In genomic region chr14:55854406-55855100, GRCm38 (mm10) we compare ENCODE assay signal across 9 mouse cellular contexts. TPM values are rescaled to one million over a fixed set of nuclear protein-coding genes. Genes with fewer than 3 reads are reported as not detected.
DNase-seq lines count a peak whose midpoint lies in the region; ATAC-seq lines count a peak whose summit lies in the region.
"Had no signal": no experiment of that assay in that cellular context is flagged by ENCODE, and none has a peak within 500 bp of the region (broad histone marks: within the 10 kb centered on the region; RNA-seq: fewer than 3 reads in every experiment).

No protein-coding gene starts in this region.

- peak; percentile 30; the same call in 1 of the 2 replicates for ATAC-seq in hindbrain, embryonic 15.5 days (ENCODE audit: low FRiP score, low read depth)
- ATAC-seq in megakaryocyte, adult 5-6 weeks (ENCODE audit: poor library complexity, severe bottlenecking), result peak; percentile 82
- ATAC-seq: Patski had no signal

- DNase-seq in kidney, adult 18-20 months, result peak; percentile 21
- DNase-seq in kidney, postnatal 14 days, result no peak
- DNase-seq in embryonic facial prominence, embryonic 10.5 days (ENCODE audit: low spot score), result peak; percentile 57
- no peak for DNase-seq in urinary bladder, postnatal 36 days (ENCODE audit: low spot score in 2 of 2)
- no peak for DNase-seq in left cerebral cortex, postnatal 36 days (ENCODE audit: low spot score in 2 of 2)
- no peak for DNase-seq in spleen, postnatal 14 days (ENCODE audit: low spot score in 2 of 2)

- H3K27ac ChIP-seq in embryonic facial prominence, embryonic 10.5 days (replicated peaks), result peak overlapping the region; percentile 95
- peak overlapping the region; percentile 90 for H3K27ac ChIP-seq in hindbrain, embryonic 15.5 days (replicated peaks)

- peak overlapping the region; percentile 80 for H3K4me2 ChIP-seq in hindbrain, embryonic 15.5 days

- intact Hi-C loops in left cerebral cortex, postnatal 36 days (cut with DNase I), result no loop called here

- peaks cover 76% of the 10 kb centered on the region for H3K4me1 ChIP-seq in embryonic facial prominence, embryonic 10.5 days
- H3K4me1 ChIP-seq in hindbrain, embryonic 15.5 days (replicated peaks), result peaks cover 59% of the 10 kb centered on the region

- H3K36me3 ChIP-seq in embryonic facial prominence, embryonic 10.5 days (replicated peaks), result peaks cover 24% of the 10 kb centered on the region
- no peaks in the 10 kb centered on the region for H3K36me3 ChIP-seq in hindbrain, embryonic 15.5 days

- H3K27me3 ChIP-seq in embryonic facial prominence, embryonic 10.5 days (replicated peaks; ENCODE audit: low read depth, poor library complexity, severe bottlenecking), result no peaks in the 10 kb centered on the region
- no peaks in the 10 kb centered on the region for H3K27me3 ChIP-seq in hindbrain, embryonic 15.5 days

- no peaks in the 10 kb centered on the region for H3K9me3 ChIP-seq in embryonic facial prominence, embryonic 10.5 days
- H3K9me3 ChIP-seq in hindbrain, embryonic 15.5 days, result no peaks in the 10 kb centered on the region

- 0% methylated on average over 9 of the region's 9 CpGs for WGBS in embryonic facial prominence, embryonic 10.5 days
- under 1% methylated on average over 9 of the region's 9 CpGs for WGBS in hindbrain, embryonic 15.5 days

- peak overlapping the region; percentile 82 for H3K4me3 ChIP-seq in embryonic facial prominence, embryonic 10.5 days
- H3K4me3 ChIP-seq in hindbrain, embryonic 15.5 days, result peak overlapping the region; percentile 82

- peak overlapping the region; percentile 73 for H3K9ac ChIP-seq in hindbrain, embryonic 15.5 days

RNA-seq across cellular contexts. Expression of gene Nynrin, which starts 0.7 kb away (rescaled TPM):
- 36.0 and 38.1 TPM in 2 replicates for polyA plus RNA-seq in embryonic facial prominence, embryonic 10.5 days (2016; fragmentation: Nextera tagmentation; extraction: Ambion mirVana)
- 11.2 and 11.8 TPM in 2 replicates for polyA plus RNA-seq in hindbrain, embryonic 15.5 days (2015; fragmentation: Nextera tagmentation; extraction: Ambion mirVana)
- 1.1 and 1.6 TPM in 2 replicates for total RNA-seq in megakaryocyte, adult 5-6 weeks (2015)
- 1.4 and 1.5 TPM in 2 replicates for total RNA-seq in megakaryocyte, adult 5-6 weeks (2017)
- total RNA-seq in left cerebral cortex, postnatal 36 days (2021), result 1 to 10 TPM; 7.9 to 9.5 TPM
- polyA plus RNA-seq: Patski had no signal

RNA-seq across cellular contexts. Expression of gene Cbln3, which starts 29.6 kb away (rescaled TPM):
- polyA plus RNA-seq in embryonic facial prominence, embryonic 10.5 days (2016; fragmentation: Nextera tagmentation; extraction: Ambion mirVana), result 0.09 and 0.15 TPM in 2 replicates
- polyA plus RNA-seq in hindbrain, embryonic 15.5 days (2015; fragmentation: Nextera tagmentation; extraction: Ambion mirVana), result 0.51 and 0.52 TPM in 2 replicates
- total RNA-seq in megakaryocyte, adult 5-6 weeks (2015), result 0.40 TPM in 1 of 2 replicates, not detected in the other
- 0.44 TPM in 1 of 2 replicates, not detected in the other for total RNA-seq in megakaryocyte, adult 5-6 weeks (2017)
- under 1 TPM; 0.29 to 0.49 TPM for total RNA-seq in left cerebral cortex, postnatal 36 days (2021)

RNA-seq across cellular contexts. Expression of gene Khnyn, which starts 30.2 kb away (rescaled TPM):
- 31.0 and 33.0 TPM in 2 replicates for polyA plus RNA-seq in embryonic facial prominence, embryonic 10.5 days (2016; fragmentation: Nextera tagmentation; extraction: Ambion mirVana)
- 10.7 and 10.9 TPM in 2 replicates for polyA plus RNA-seq in hindbrain, embryonic 15.5 days (2015; fragmentation: Nextera tagmentation; extraction: Ambion mirVana)
- total RNA-seq in megakaryocyte, adult 5-6 weeks (2015), result 9.4 and 11.8 TPM in 2 replicates
- 33.7 and 37.6 TPM in 2 replicates for total RNA-seq in megakaryocyte, adult 5-6 weeks (2017)
- total RNA-seq in left cerebral cortex, postnatal 36 days (2021), result 10 to 100 TPM; 11.4 to 12.7 TPM

RNA-seq across cellular contexts. Expression of gene Nfatc4, which starts 31.6 kb away (rescaled TPM):
- polyA plus RNA-seq in embryonic facial prominence, embryonic 10.5 days (2016; fragmentation: Nextera tagmentation; extraction: Ambion mirVana), result 94.5 and 113 TPM in 2 replicates
- 10.3 and 10.9 TPM in 2 replicates for polyA plus RNA-seq in hindbrain, embryonic 15.5 days (2015; fragmentation: Nextera tagmentation; extraction: Ambion mirVana)
- not detected in 2 replicates for total RNA-seq in megakaryocyte, adult 5-6 weeks (2015)
- total RNA-seq in megakaryocyte, adult 5-6 weeks (2017), result not detected in 2 replicates
- 1 to 10 TPM; 1.8 TPM for total RNA-seq in left cerebral cortex, postnatal 36 days (2021)

RNA-seq across cellular contexts. Expression of gene Sdr39u1, which starts 45.5 kb away (rescaled TPM):
- 45.5 and 57.5 TPM in 2 replicates for polyA plus RNA-seq in embryonic facial prominence, embryonic 10.5 days (2016; fragmentation: Nextera tagmentation; extraction: Ambion mirVana)
- 148 and 159 TPM in 2 replicates for polyA plus RNA-seq in hindbrain, embryonic 15.5 days (2015; fragmentation: Nextera tagmentation; extraction: Ambion mirVana)
- 1.9 and 3.0 TPM in 2 replicates for total RNA-seq in megakaryocyte, adult 5-6 weeks (2015)
- 0.99 and 2.9 TPM in 2 replicates for total RNA-seq in megakaryocyte, adult 5-6 weeks (2017)
- 100 to 1,000 TPM in 1 of 2 experiments, 10 to 100 TPM in 1; 89.7 to 104 TPM for total RNA-seq in left cerebral cortex, postnatal 36 days (2021)

Comparison
In these comparisons a context has a peak if more than half of its experiments do, and no peak if none do; other contexts are left out.
1. DNase-seq: peak in kidney, adult 18-20 months (single experiment) and embryonic facial prominence, embryonic 10.5 days (single experiment); none in kidney, postnatal 14 days (single experiment), urinary bladder, postnatal 36 days (0 of 2), left cerebral cortex, postnatal 36 days (0 of 2) and spleen, postnatal 14 days (0 of 2).